Mouse (Mus musculus) MEL (cell line): ENCODE data around the gene Bcan.

Experiments
- CTCF ChIP-seq, 3 experiments: IDR thresholded peaks in 2 of 3; conservative IDR thresholded peaks in 1 of 3; 2 replicates each; pipeline ENCODE4 v1.5.1; 2011 to 2012; ENCODE audit warnings: low read length in 3 of 3, low read depth in 2 of 3, mild to moderate bottlenecking in 2 of 3, improper control_type of control experiment in 1 of 3, inconsistent platforms in 1 of 3, mixed read lengths in 1 of 3, moderate library complexity in 1 of 3; ENCODE audit not compliant: control insufficient read depth in 1 of 3, insufficient read depth in 1 of 3, poor library complexity in 1 of 3, severe bottlenecking in 1 of 3
- E2F4 ChIP-seq: IDR thresholded peaks from 2 replicates; pipeline ENCODE4 v1.6.1; 2011; ENCODE audit warnings: low read depth, low read length, improper control_type of control experiment, borderline replicate concordance
- EP300 ChIP-seq, 2 experiments: IDR thresholded peaks; 2 replicates each; pipeline ENCODE4 v1.6.1; 2011; ENCODE audit warnings: improper control_type of control experiment in 2 of 2, low read length in 2 of 2, low read depth in 1 of 2, mild to moderate bottlenecking in 1 of 2
- ETS1 ChIP-seq: IDR thresholded peaks from 2 replicates; pipeline ENCODE4 v1.6.1; 2012; ENCODE audit warnings: low read depth, mild to moderate bottlenecking, inconsistent platforms, low read length, improper control_type of control experiment, moderate library complexity
- MAFK ChIP-seq: IDR thresholded peaks from 2 replicates; pipeline ENCODE4 v1.6.1; 2011; ENCODE audit warnings: low read depth, mild to moderate bottlenecking, low read length, improper control_type of control experiment, borderline replicate concordance
- POLR2A ChIP-seq, 2 experiments: IDR thresholded peaks; 2 replicates each; pipeline ENCODE4 v1.6.1; 2011 to 2012; ENCODE audit warnings: low read length in 2 of 2, mild to moderate bottlenecking in 2 of 2, control low read depth in 1 of 2, improper control_type of control experiment in 1 of 2, low read depth in 1 of 2, moderate library complexity in 1 of 2; ENCODE audit not compliant: control insufficient read depth in 1 of 2, insufficient read depth in 1 of 2, poor library complexity in 1 of 2
- POLR2AphosphoS2 ChIP-seq: IDR thresholded peaks from 2 replicates; pipeline ENCODE4 v1.6.1; 2011; ENCODE audit warnings: low read length, improper control_type of control experiment
- POLR2AphosphoS5 ChIP-seq: IDR thresholded peaks from 2 replicates; pipeline ENCODE4 v1.6.1; 2012; ENCODE audit warnings: low read depth, borderline replicate concordance, mild to moderate bottlenecking, inconsistent platforms, low read length, moderate library complexity, mixed read lengths
- RAD21 ChIP-seq: IDR thresholded peaks from 2 replicates; pipeline ENCODE4 v1.6.1; 2011; ENCODE audit warnings: mild to moderate bottlenecking, low read depth, low read length, improper control_type of control experiment
- TBP ChIP-seq: IDR thresholded peaks from 2 replicates; pipeline ENCODE4 v1.8.0; 2011; ENCODE audit warnings: low read depth, low read length, improper control_type of control experiment
- TCF12 ChIP-seq: IDR thresholded peaks from 2 replicates; pipeline ENCODE4 v1.6.1; 2014; ENCODE audit warnings: low read depth, mild to moderate bottlenecking, inconsistent platforms, low read length, improper control_type of control experiment, moderate library complexity
- USF2 ChIP-seq, 2 experiments: IDR thresholded peaks; 2 replicates each; pipeline ENCODE4 v1.6.1; 2011 to 2012; ENCODE audit warnings: improper control_type of control experiment in 2 of 2, low read length in 2 of 2, borderline replicate concordance in 1 of 2, inconsistent platforms in 1 of 2, low read depth in 1 of 2, mild to moderate bottlenecking in 1 of 2; ENCODE audit not compliant: insufficient read depth in 1 of 2
- ZKSCAN1 ChIP-seq: IDR thresholded peaks from 2 replicates; pipeline ENCODE4 v1.6.1; 2012; ENCODE audit warnings: low read depth, mild to moderate bottlenecking, inconsistent platforms, low read length, improper control_type of control experiment, moderate library complexity
- ZNF384 ChIP-seq: IDR thresholded peaks from 2 replicates; pipeline ENCODE4 v1.6.1; 2012; ENCODE audit warnings: low read depth, mild to moderate bottlenecking, inconsistent platforms, low read length, improper control_type of control experiment

- no peak for TF ChIP-seq MAFK
- no peak for TF ChIP-seq ZNF384
- no peak for TF ChIP-seq E2F4
- no peak for TF ChIP-seq POLR2A (IDR thresholded peaks at IDR 0.05; ENCODE audit: control insufficient read depth in 1 of 2, insufficient read depth in 1 of 2, low read depth in 1 of 2, low read length in 2 of 2, poor library complexity in 1 of 2)
- TF ChIP-seq POLR2AphosphoS2 = no peak
- no peak for TF ChIP-seq EP300 (IDR thresholded peaks at IDR 0.05; ENCODE audit: low read depth in 1 of 2, low read length in 2 of 2)
- TF ChIP-seq CTCF (IDR thresholded peaks at IDR 0.05 in 2 of 3, conservative IDR thresholded peaks at IDR 0.05 in 1 of 3; ENCODE audit: control insufficient read depth in 1 of 3, insufficient read depth in 1 of 3, low read depth in 2 of 3, low read length in 3 of 3, poor library complexity in 1 of 3, severe bottlenecking in 1 of 3) = peak; percentile 67 to 86 (median 75)
- no peak for TF ChIP-seq ZKSCAN1
- TF ChIP-seq TBP = no peak
- no peak for TF ChIP-seq USF2 (IDR thresholded peaks at IDR 0.05; ENCODE audit: borderline replicate concordance in 1 of 2, insufficient read depth in 1 of 2, low read depth in 1 of 2, low read length in 2 of 2)
- no peak for TF ChIP-seq ETS1
- TF ChIP-seq RAD21 = peak; percentile 48
- no peak for TF ChIP-seq POLR2AphosphoS5
- no peak for TF ChIP-seq TCF12
Observed at GRCm38 (mm10) chr3:87970184-87970938, 29.7 kb downstream of the Bcan start.
